Mouse (Mus musculus): ENCODE measurements around the gene Sema7a.

DNA sequence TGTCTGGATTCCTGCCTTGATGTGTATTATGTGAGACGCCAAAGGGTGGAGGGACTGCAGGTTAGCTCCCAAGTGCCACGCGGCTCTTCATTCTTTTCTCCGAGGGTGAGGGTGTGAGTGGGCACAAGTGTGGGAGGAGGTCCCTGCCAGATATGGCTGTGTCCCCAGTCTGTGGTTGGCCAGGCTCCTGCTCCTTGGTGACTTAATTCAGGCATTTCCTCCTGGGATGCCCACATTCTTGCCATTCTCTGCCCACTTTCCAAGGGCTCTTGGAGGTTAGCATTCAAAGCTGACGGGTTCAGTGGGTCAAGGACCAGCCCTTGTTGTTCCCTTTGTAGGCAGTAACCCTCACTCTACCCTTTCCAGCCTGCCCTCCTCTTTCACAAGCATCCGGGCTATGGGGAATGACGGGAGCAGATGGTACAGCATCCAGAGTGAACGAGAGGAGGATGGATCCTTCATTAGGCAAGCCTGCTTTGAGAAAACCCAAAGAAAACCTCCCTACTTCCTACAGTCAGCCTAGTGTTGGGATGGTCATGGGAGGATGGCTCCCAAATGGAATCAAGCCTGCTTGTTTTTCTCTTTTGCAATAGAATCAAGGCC is 9.3 kb downstream of the Sema7a start:
- TF ChIP-seq CTCF (IDR thresholded peaks at IDR 0.05; ENCODE audit: borderline replicate concordance, extremely low read depth, insufficient read depth, insufficient read length) (no peak), POLR2A (IDR thresholded peaks at IDR 0.05; ENCODE audit: borderline replicate concordance, extremely low read depth, insufficient read depth, insufficient read length, poor library complexity, severe bottlenecking) (no peak)

All from brain, embryonic 14.5 days (tissue).